Mouse (Mus musculus) E14TG2a.4 (cell line): ENCODE results near the gene Tent5c.
A peak's percentile ranks its signal among the peaks of the same experiment; 100 is the strongest.

Experiments
- H3K27me3 ChIP-seq: 2 replicates; pipeline ENCODE4 v1.6.1; 2014; ENCODE audit warnings: low read length, control low read depth; ENCODE audit not compliant: insufficient read depth
- H3K36me3 ChIP-seq: 2 replicates; pipeline ENCODE4 v1.6.1; 2014; ENCODE audit warnings: low read length, control low read depth; ENCODE audit not compliant: insufficient read depth
- H3K4me1 ChIP-seq: replicated peaks from 2 replicates; pipeline ENCODE4 v1.6.1; 2014; ENCODE audit warnings: low read depth, low read length, control low read depth
- H3K4me3 ChIP-seq: replicated peaks from 2 replicates; pipeline ENCODE4 v1.5.1; 2014; ENCODE audit warnings: mild to moderate bottlenecking, low read length
- H3K9me3 ChIP-seq: 2 replicates; pipeline ENCODE4 v1.6.1; 2014; ENCODE audit warnings: low read length, control low read depth
- CTCF ChIP-seq: conservative IDR thresholded peaks from 2 replicates; pipeline ENCODE4 v1.5.1; 2014; ENCODE audit warnings: low read length
- NANOG ChIP-seq: IDR thresholded peaks from 2 replicates; pipeline ENCODE4 v1.6.1; 2014; ENCODE audit warnings: borderline replicate concordance, low read length, mixed read lengths
- POU5F1 ChIP-seq: IDR thresholded peaks from 2 replicates; pipeline ENCODE4 v1.6.1; 2014; ENCODE audit warnings: low read length, borderline replicate concordance

The Tent5c gene

GRCm38 (mm10) chr3:100489133-100490009 lies at the start of gene Tent5c:
TSS of gene Tent5c (minus strand) at chr3:100489324.
- H3K4me1 ChIP-seq = peaks cover 35% of the 10 kb centered on the region
- peaks cover 9% of the 10 kb centered on the region for H3K9me3 ChIP-seq
- peak within 1 kb of the TSS; percentile 86 for H3K4me3 ChIP-seq
- peaks cover 39% of the 10 kb centered on the region for H3K27me3 ChIP-seq
- H3K36me3 ChIP-seq = peaks cover 6% of the 10 kb centered on the region; the same call in 1 of the 2 replicates
- TF ChIP-seq POU5F1 (no peak), NANOG (no peak), CTCF (no peak)

- no peaks in the 10 kb centered on the region for H3K9me3 ChIP-seq
- peaks cover 16% of the 10 kb centered on the region for H3K4me1 ChIP-seq
- no peak overlapping the region for H3K4me3 ChIP-seq
- TF ChIP-seq NANOG = no peak
- H3K27me3 ChIP-seq = no peaks in the 10 kb centered on the region
- H3K36me3 ChIP-seq = no peaks in the 10 kb centered on the region
These were observed 47.6 kb upstream of the Tent5c start for GRCm38 (mm10) chr3:100536686-100537085.

- Histone ChIP-seq H3K27me3 (no peaks in the 10 kb centered on the region), H3K9me3 (no peaks in the 10 kb centered on the region)
These were observed 46.8 kb upstream of the Tent5c start for GRCm38 (mm10) chr3:100535902-100536301.

GRCm38 (mm10) chr3:100535298-100535697 lies 46.2 kb upstream of the Tent5c start:
- Histone ChIP-seq H3K4me3 (0 out of 2 replicates have a peak overlapping the region, but pooled peaks have one; percentile 13), H3K27me3 (no peaks in the 10 kb centered on the region), H3K4me1 (peaks cover 16% of the 10 kb centered on the region), H3K36me3 (no peaks in the 10 kb centered on the region), H3K9me3 (no peaks in the 10 kb centered on the region)
- TF ChIP-seq CTCF (no peak), NANOG (no peak), POU5F1 (no peak)

More at GRCm38 (mm10) chr3:100535902-100536301, 46.8 kb upstream of the Tent5c start:
- H3K4me1 ChIP-seq = peaks cover 16% of the 10 kb centered on the region
- no peaks in the 10 kb centered on the region for H3K36me3 ChIP-seq
- TF ChIP-seq CTCF (no peak), POU5F1 (no peak), NANOG (no peak)
- no peak overlapping the region for H3K4me3 ChIP-seq

- H3K4me1 ChIP-seq = peaks cover 16% of the 10 kb centered on the region
- TF ChIP-seq NANOG = no peak
- TF ChIP-seq CTCF = no peak
- H3K9me3 ChIP-seq = no peaks in the 10 kb centered on the region
- no peak overlapping the region for H3K4me3 ChIP-seq
- H3K36me3 ChIP-seq = no peaks in the 10 kb centered on the region
- no peaks in the 10 kb centered on the region for H3K27me3 ChIP-seq
These were observed 45.3 kb upstream of the Tent5c start for GRCm38 (mm10) chr3:100534394-100534793.

GRCm38 (mm10) chr3:100533429-100533828 lies 44.3 kb upstream of the Tent5c start:
- no peaks in the 10 kb centered on the region for H3K27me3 ChIP-seq
- H3K36me3 ChIP-seq = no peaks in the 10 kb centered on the region
- H3K4me3 ChIP-seq = no peak overlapping the region
- peaks cover 16% of the 10 kb centered on the region for H3K4me1 ChIP-seq
- TF ChIP-seq POU5F1 (no peak), CTCF (no peak), NANOG (no peak)
- no peaks in the 10 kb centered on the region for H3K9me3 ChIP-seq

GRCm38 (mm10) chr3:100530919-100531318 lies 41.8 kb upstream of the Tent5c start:
- Histone ChIP-seq H3K27me3 (no peaks in the 10 kb centered on the region), H3K4me3 (no peak overlapping the region), H3K36me3 (no peaks in the 10 kb centered on the region), H3K4me1 (peaks cover 16% of the 10 kb centered on the region), H3K9me3 (no peaks in the 10 kb centered on the region)
- TF ChIP-seq CTCF (no peak), NANOG (no peak), POU5F1 (no peak)

GRCm38 (mm10) chr3:100530244-100530788 lies 41.2 kb upstream of the Tent5c start:
- Histone ChIP-seq H3K4me3 (no peak overlapping the region), H3K4me1 (peaks cover 10% of the 10 kb centered on the region), H3K36me3 (no peaks in the 10 kb centered on the region), H3K27me3 (no peaks in the 10 kb centered on the region), H3K9me3 (no peaks in the 10 kb centered on the region)
- TF ChIP-seq NANOG (no peak), CTCF (no peak), POU5F1 (no peak)
